Mouse (Mus musculus): ENCODE measurements around the gene Rnf212.

DNA sequence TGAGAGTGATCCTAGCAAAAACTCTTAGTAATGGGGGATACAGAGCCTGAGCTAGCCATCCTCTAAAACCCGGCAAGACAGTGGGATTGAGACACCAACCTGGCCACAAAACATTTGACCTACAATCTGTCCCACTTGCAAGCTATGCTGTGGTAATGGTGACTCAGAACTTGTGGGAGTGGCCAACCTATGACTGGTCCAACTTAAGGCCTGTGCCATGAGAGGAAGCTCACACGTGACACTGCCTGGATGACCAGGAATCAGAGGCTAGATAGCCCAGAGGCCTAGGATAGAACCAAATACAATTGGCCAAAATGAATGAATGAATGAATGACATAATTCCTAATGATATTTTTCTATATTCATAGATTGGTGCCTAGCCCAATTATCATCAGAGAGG, 32.9 kb downstream of the Rnf212 start:
- TF ChIP-seq GABPA (IDR thresholded peaks at IDR 0.05; ENCODE audit: insufficient replicate concordance, low read depth, low read length) (no peak), CTCF (conservative IDR thresholded peaks at IDR 0.05 in 1 of 2, IDR thresholded peaks at IDR 0.05 in 1 of 2; ENCODE audit: low read depth in 2 of 2, low read length in 2 of 2) (no peak), EP300 (IDR thresholded peaks at IDR 0.05; ENCODE audit: low read length) (no peak), TCF12 (IDR thresholded peaks at IDR 0.05; ENCODE audit: low read depth, low read length) (no peak)

Data from CH12.LX (cell line).